Comparison of ENCODE assay signal across 28 mouse cellular contexts in the genomic region with DNA sequence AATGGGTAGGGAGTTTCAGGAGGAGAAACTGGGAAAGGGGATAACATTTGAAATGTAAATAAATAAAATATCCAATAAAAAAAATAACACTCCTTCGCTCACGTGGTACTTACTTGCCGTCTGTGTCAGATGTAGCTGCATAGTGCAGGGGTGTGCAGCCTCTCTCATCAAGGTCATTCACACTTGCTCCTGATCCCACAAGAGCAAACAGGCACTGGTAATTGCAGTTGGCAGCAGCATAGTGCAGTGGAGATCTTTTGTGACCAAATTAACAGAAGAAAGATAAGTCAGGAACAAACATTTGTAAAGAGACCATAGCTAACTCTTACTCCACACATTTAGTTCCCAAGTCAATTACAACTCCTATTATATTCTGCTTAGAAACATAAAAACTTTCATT.
"Had no signal": no experiment of that assay in that cellular context is flagged by ENCODE, and none has a peak within 500 bp of the region (broad histone marks: within the 10 kb centered on the region; RNA-seq: fewer than 3 reads in every experiment).

No protein-coding gene starts in this region.

- H3K4me2 ChIP-seq: embryonic facial prominence, embryonic 12.5 days; embryonic facial prominence, embryonic 13.5 days; embryonic facial prominence, embryonic 15.5 days; forebrain, embryonic 12.5 days; forebrain, embryonic 13.5 days; forebrain, embryonic 15.5 days had no signal

- H3K4me3 ChIP-seq: embryonic facial prominence, embryonic 10.5 days; embryonic facial prominence, embryonic 12.5 days; embryonic facial prominence, embryonic 13.5 days; embryonic facial prominence, embryonic 15.5 days; erythroblast, embryonic 14.5 days; forebrain, embryonic 10.5 days; forebrain, embryonic 12.5 days; forebrain, embryonic 13.5 days; forebrain, embryonic 15.5 days; gastrocnemius, adult 2 months had no signal

- H3K9me3 ChIP-seq: embryonic facial prominence, embryonic 10.5 days; embryonic facial prominence, embryonic 12.5 days; embryonic facial prominence, embryonic 13.5 days; embryonic facial prominence, embryonic 15.5 days; forebrain, embryonic 10.5 days; forebrain, embryonic 12.5 days; forebrain, embryonic 13.5 days; forebrain, embryonic 15.5 days had no signal

- H3K27me3 ChIP-seq: embryonic facial prominence, embryonic 12.5 days; embryonic facial prominence, embryonic 13.5 days; embryonic facial prominence, embryonic 15.5 days; forebrain, embryonic 12.5 days; forebrain, embryonic 13.5 days; forebrain, embryonic 15.5 days had no signal

- DNase-seq: cerebellum, adult 18-20 months; cerebellum, adult 2 months; cerebellum, adult 8-10 months; cerebellum, adult 9-10 months; cerebellum, adult 9-11 months; cerebellum, postnatal 10 days; cerebellum, postnatal 14 days; cerebellum, postnatal 25 days; cerebellum, postnatal 36 days; embryo, embryonic 11 days; forebrain, postnatal 0 days; gastrocnemius, adult 2 months; gastrocnemius, postnatal 10 days; gastrocnemius, postnatal 14 days; gastrocnemius, postnatal 25 days; gastrocnemius, postnatal 36 days; heart, adult 18-20 months had no signal

- H3K9ac ChIP-seq: embryonic facial prominence, embryonic 12.5 days; embryonic facial prominence, embryonic 13.5 days; embryonic facial prominence, embryonic 15.5 days; forebrain, embryonic 12.5 days; forebrain, embryonic 13.5 days; forebrain, embryonic 15.5 days; forebrain, postnatal 0 days had no signal

- H3K4me1 ChIP-seq: embryonic facial prominence, embryonic 10.5 days; embryonic facial prominence, embryonic 12.5 days; embryonic facial prominence, embryonic 13.5 days; embryonic facial prominence, embryonic 15.5 days; forebrain, embryonic 10.5 days; forebrain, embryonic 12.5 days; forebrain, embryonic 13.5 days; forebrain, embryonic 15.5 days had no signal

- ATAC-seq: forebrain, embryonic 13.5 days; forebrain, embryonic 14.5 days; forebrain, embryonic 15.5 days; forebrain, embryonic 16.5 days; forebrain, postnatal 0 days had no signal

- H3K27ac ChIP-seq: embryonic facial prominence, embryonic 10.5 days; embryonic facial prominence, embryonic 12.5 days; embryonic facial prominence, embryonic 13.5 days; embryonic facial prominence, embryonic 15.5 days; forebrain, embryonic 10.5 days; forebrain, embryonic 12.5 days; forebrain, embryonic 13.5 days; forebrain, embryonic 15.5 days; gastrocnemius, adult 2 months had no signal
